Mouse (Mus musculus) lung, postnatal 0 days (tissue): ENCODE data around the gene Slc30a3. TPM values are rescaled to one million over a fixed set of nuclear protein-coding genes. Genes with fewer than 3 reads are reported as not detected.
"Not testable (repeated sequence)": the region's sequence is repeated elsewhere in the genome, so short reads cannot be mapped to it uniquely, and the experiment has no call there.

Experiments
- ATAC-seq: fragments of 200-750 bp; cut with Nextera tagmentation; 2 replicates; pipeline ENCODE4 v1.8.0; 2017; ENCODE audit warnings: moderate library complexity
- DNase-seq: peaks from one replicate; pipeline ENCODE4 v3.0.0-alpha.2; 2016; ENCODE audit warnings: low spot score
- H3K27ac ChIP-seq: fragments of 300-500 bp; sonication (generic); 2 replicates; pipeline ENCODE4 v1.5.1; 2014; ENCODE audit warnings: antibody characterized with exemption, mild to moderate bottlenecking, low read length, mixed read lengths
- H3K27me3 ChIP-seq: fragments of 300-500 bp; sonication (generic); replicated peaks from 2 replicates; pipeline ENCODE4 v1.6.1; 2014; ENCODE audit warnings: low read length, mixed read lengths; ENCODE audit not compliant: insufficient read depth
- H3K36me3 ChIP-seq: fragments of 300-500 bp; sonication (generic); 2 replicates; pipeline ENCODE4 v1.6.1; 2014; ENCODE audit warnings: low read length, mixed read lengths; ENCODE audit not compliant: insufficient read depth
- H3K4me1 ChIP-seq: fragments of 300-500 bp; sonication (generic); 2 replicates; pipeline ENCODE4 v1.6.1; 2014; ENCODE audit warnings: antibody characterized with exemption, low read depth, low read length, mixed read lengths; ENCODE audit not compliant: insufficient read depth
- H3K4me2 ChIP-seq: fragments of 300-500 bp; sonication (generic); replicated peaks from 2 replicates; pipeline ENCODE4 v1.6.1; 2014; ENCODE audit warnings: low read depth, mild to moderate bottlenecking, low read length, moderate library complexity, mixed read lengths
- H3K4me3 ChIP-seq: fragments of 300-500 bp; sonication (generic); 2 replicates; pipeline ENCODE4 v1.5.1; 2014; ENCODE audit warnings: low read depth, low read length
- H3K9ac ChIP-seq: fragments of 300-500 bp; sonication (generic); replicated peaks from 2 replicates; pipeline ENCODE4 v1.6.1; 2014; ENCODE audit warnings: low read depth, mild to moderate bottlenecking
- H3K9me3 ChIP-seq: fragments of 300-500 bp; sonication (generic); 2 replicates; pipeline ENCODE4 v1.6.1; 2016; ENCODE audit warnings: low read length, mixed read lengths
- CTCF ChIP-seq: IDR thresholded peaks from 2 replicates; pipeline ENCODE4 v1.5.1; 2016; ENCODE audit warnings: antibody characterized with exemption, mild to moderate bottlenecking
- EP300 ChIP-seq: IDR thresholded peaks from 2 replicates; pipeline ENCODE4 v1.6.1; 2016; ENCODE audit warnings: antibody characterized with exemption, mild to moderate bottlenecking, control low read depth
- WGBS: fragments of 180-500 bp; shearing (Covaris S2); extraction: QIAGEN DNeasy Blood & Tissue Kit; methylation state at CpG from one replicate; pipeline ENCODE4 v1.1.7; 2014; 5-methylcytosine and 5-hydroxymethylcytosine counted together
- polyA plus RNA-seq: library from polyadenylated mRNA; unstranded; fragments of >200 nt; fragmentation: Nextera tagmentation; extraction: Ambion mirVana; gene quantifications from 2 replicates; pipeline ENCODE4 v1.2.1, GENCODE M21; 2015

Gene Slc30a3
- polyA plus RNA-seq, 1 experiment from 2014 or later, result not detected

DNA sequence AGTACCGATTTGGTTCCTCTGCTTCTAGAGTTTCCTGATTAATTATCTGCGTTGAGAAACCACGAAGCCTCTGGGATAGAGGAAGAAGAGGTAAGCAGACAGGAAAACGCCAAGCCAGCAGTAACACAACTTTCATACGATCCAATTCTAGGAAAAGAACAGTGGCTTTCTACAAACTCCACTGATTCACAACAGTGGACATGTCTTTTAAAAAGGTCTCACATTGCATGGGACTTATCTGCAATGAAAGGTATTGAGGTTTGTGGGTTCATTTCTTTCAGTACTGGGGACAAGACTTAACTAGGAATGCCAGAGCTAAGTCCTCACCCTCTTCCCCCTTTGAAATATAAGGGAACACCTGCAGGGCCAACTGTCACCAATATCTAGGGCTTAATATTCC is 61.0 kb downstream of the Slc30a3 start:
- 65% methylated on average over 5 of the region's 5 CpGs for WGBS
- TF ChIP-seq EP300 (no peak), CTCF (no peak)
- DNase-seq (no peak), ATAC-seq (no peak)
- Histone ChIP-seq H3K4me2 (0 out of 2 replicates have a peak overlapping the region, but pooled peaks have one; percentile 76), H3K36me3 (no peaks in the 10 kb centered on the region), H3K27me3 (no peaks in the 10 kb centered on the region), H3K9me3 (no peaks in the 10 kb centered on the region), H3K4me1 (peaks cover 4% of the 10 kb centered on the region), H3K4me3 (no peak overlapping the region; the same call in 1 of the 2 replicates), H3K27ac (no peak overlapping the region), H3K9ac (no peak overlapping the region)

- ATAC-seq, result no peak
- H3K4me2 ChIP-seq, result no peak overlapping the region
- H3K9me3 ChIP-seq, result no peaks in the 10 kb centered on the region
- H3K36me3 ChIP-seq, result no peaks in the 10 kb centered on the region
- no peaks in the 10 kb centered on the region for H3K27me3 ChIP-seq
- H3K4me1 ChIP-seq, result peaks cover 4% of the 10 kb centered on the region
- H3K9ac ChIP-seq, result no peak overlapping the region
- 92% methylated on average over 6 of the region's 6 CpGs for WGBS
- DNase-seq, result no peak
- no peak overlapping the region for H3K4me3 ChIP-seq
- no peak overlapping the region for H3K27ac ChIP-seq
- TF ChIP-seq EP300 (no peak), CTCF (no peak)
Measured at GRCm38 (mm10) chr5:31046416-31046815, 61.6 kb downstream of the Slc30a3 start.

- Histone ChIP-seq H3K27ac (no peak overlapping the region), H3K4me2 (no peak overlapping the region), H3K4me1 (no peaks in the 10 kb centered on the region), H3K9ac (no peak overlapping the region), H3K9me3 (no peaks in the 10 kb centered on the region), H3K4me3 (no peak overlapping the region), H3K27me3 (no peaks in the 10 kb centered on the region), H3K36me3 (no peaks in the 10 kb centered on the region)
- DNase-seq (no peak), ATAC-seq (no peak)
- 86% methylated on average over 7 of the region's 7 CpGs for WGBS
- no peak for TF ChIP-seq EP300
- no peak for TF ChIP-seq CTCF
Measured at GRCm38 (mm10) chr5:31038171-31038845, 69.7 kb downstream of the Slc30a3 start.

- not testable (repeated sequence) for H3K27ac ChIP-seq, ATAC-seq, H3K4me2 ChIP-seq, DNase-seq, H3K9ac ChIP-seq, H3K27me3 ChIP-seq, H3K9me3 ChIP-seq, H3K4me3 ChIP-seq, H3K36me3 ChIP-seq, H3K4me1 ChIP-seq
- 81% methylated on average over 11 of the region's 11 CpGs for WGBS
Measured at GRCm38 (mm10) chr5:31036556-31036955, 71.5 kb downstream of the Slc30a3 start.

Other genes with a start within 250 kb of the Slc30a3 start
- 58.2 and 63.8 TPM in 2 replicates for gene Tmem214, start 240.2 kb downstream of the Slc30a3 start, polyA plus RNA-seq
- gene Agbl5, start 219.5 kb downstream of the Slc30a3 start, polyA plus RNA-seq, result 9.9 and 10.2 TPM in 2 replicates
- gene Ost4, start 200.4 kb downstream of the Slc30a3 start, polyA plus RNA-seq, result 340 and 365 TPM in 2 replicates
- 121 and 135 TPM in 2 replicates for gene Emilin1, start 194.8 kb downstream of the Slc30a3 start, polyA plus RNA-seq
- gene Khk, start 186.8 kb downstream of the Slc30a3 start, polyA plus RNA-seq, result 43.6 and 48.7 TPM in 2 replicates
- gene Cgref1, start 162.6 kb downstream of the Slc30a3 start, polyA plus RNA-seq, result 1.8 and 2.3 TPM in 2 replicates
- 76.5 and 79.7 TPM in 2 replicates for gene Preb, start 147.9 kb downstream of the Slc30a3 start, polyA plus RNA-seq
- gene Tcf23, start 139.6 kb downstream of the Slc30a3 start, polyA plus RNA-seq, result 0.44 and 0.49 TPM in 2 replicates
- 260 and 289 TPM in 2 replicates for gene Atraid, start 59.9 kb downstream of the Slc30a3 start, polyA plus RNA-seq
- 3.4 and 3.6 TPM in 2 replicates for gene Slc5a6, start 59.3 kb downstream of the Slc30a3 start, polyA plus RNA-seq
- gene Cad, start 53.5 kb downstream of the Slc30a3 start, polyA plus RNA-seq, result 4.1 and 4.2 TPM in 2 replicates
- not detected in 2 replicates for gene Dnajc5g, start 2.0 kb downstream of the Slc30a3 start, polyA plus RNA-seq
- 0.49 and 0.55 TPM in 2 replicates for gene Trim54, start 8.5 kb upstream of the Slc30a3 start, polyA plus RNA-seq
- not detected in 2 replicates for gene Ucn, start 30.6 kb upstream of the Slc30a3 start, polyA plus RNA-seq
- gene Mpv17, start 46.0 kb upstream of the Slc30a3 start, polyA plus RNA-seq, result 38.2 and 53.6 TPM in 2 replicates
- gene Gm29609, start 71.7 kb upstream of the Slc30a3 start, polyA plus RNA-seq, result 0.73 TPM in 1 of 2 replicates, not detected in the other
- 24.2 and 26.2 TPM in 2 replicates for gene Gtf3c2, start 71.9 kb upstream of the Slc30a3 start, polyA plus RNA-seq
- gene Snx17, start 85.0 kb upstream of the Slc30a3 start, polyA plus RNA-seq, result 103 and 106 TPM in 2 replicates
- 44.4 and 45.0 TPM in 2 replicates for gene Eif2b4, start 85.2 kb upstream of the Slc30a3 start, polyA plus RNA-seq
- 6.6 and 7.4 TPM in 2 replicates for gene Zfp513, start 94.1 kb upstream of the Slc30a3 start, polyA plus RNA-seq
- 77.6 TPM in 2 replicates for gene Ppm1g, start 112.5 kb upstream of the Slc30a3 start, polyA plus RNA-seq
- 125 and 131 TPM in 2 replicates for gene Nrbp1, start 132.6 kb upstream of the Slc30a3 start, polyA plus RNA-seq
- gene Gm9970, start 133.0 kb upstream of the Slc30a3 start, polyA plus RNA-seq, result 0.45 and 0.62 TPM in 2 replicates
- gene Krtcap3, start 143.5 kb upstream of the Slc30a3 start, polyA plus RNA-seq, result 44.5 and 50.4 TPM in 2 replicates
- gene Ift172, start 182.9 kb upstream of the Slc30a3 start, polyA plus RNA-seq, result 24.2 and 25.6 TPM in 2 replicates
- gene Fndc4, start 187.8 kb upstream of the Slc30a3 start, polyA plus RNA-seq, result 9.7 and 11.8 TPM in 2 replicates
- 0.08 TPM in 1 of 2 replicates, not detected in the other for gene Gckr, start 189.2 kb upstream of the Slc30a3 start, polyA plus RNA-seq